Mouse (Mus musculus) ES-Bruce4 (cell line): ENCODE data around the gene Tpp1. TPM values are rescaled to one million over a fixed set of nuclear protein-coding genes. Genes with fewer than 3 reads are reported as not detected.
"Not testable (repeated sequence)": the region's sequence is repeated elsewhere in the genome, so short reads cannot be mapped to it uniquely, and the experiment has no call there.

Experiments used
- H3K27ac ChIP-seq: 2 replicates; pipeline ENCODE4 v1.5.1; 2012; ENCODE audit warnings: low read length, inconsistent platforms; ENCODE audit not compliant: insufficient read depth
- H3K27me3 ChIP-seq: 2 replicates; pipeline ENCODE4 v1.6.1; 2012; ENCODE audit warnings: mild to moderate bottlenecking, low read length, inconsistent platforms; ENCODE audit not compliant: control insufficient read depth, poor library complexity, insufficient read depth, severe bottlenecking
- H3K36me3 ChIP-seq: 2 replicates; pipeline ENCODE4 v1.6.1; 2012; ENCODE audit warnings: inconsistent platforms, mild to moderate bottlenecking, low read length, moderate library complexity; ENCODE audit not compliant: control insufficient read depth, poor library complexity, insufficient read depth, severe bottlenecking
- H3K4me1 ChIP-seq: one replicate; pipeline ENCODE4 v1.8.1; 2011; ENCODE audit warnings: low read length; ENCODE audit not compliant: control insufficient read depth, insufficient read depth
- H3K4me3 ChIP-seq: 2 replicates; pipeline ENCODE4 v1.5.1; 2011; ENCODE audit warnings: low read depth, mild to moderate bottlenecking, low read length
- H3K9ac ChIP-seq: 2 replicates; pipeline ENCODE4 v1.6.1; 2012; ENCODE audit warnings: low read depth, mild to moderate bottlenecking, inconsistent platforms; ENCODE audit not compliant: poor library complexity, severe bottlenecking
- H3K9me3 ChIP-seq: replicated peaks from 2 replicates; pipeline ENCODE4 v1.6.1; 2012; ENCODE audit warnings: mild to moderate bottlenecking, low read length, inconsistent platforms; ENCODE audit not compliant: control insufficient read depth, poor library complexity, insufficient read depth, severe bottlenecking
- CTCF ChIP-seq: IDR thresholded peaks from one replicate; pipeline ENCODE4 v1.8.1; 2011; ENCODE audit warnings: low read depth, low read length
- EP300 ChIP-seq: IDR thresholded peaks from 2 replicates; pipeline ENCODE4 v1.6.1; 2011; ENCODE audit warnings: low read depth, low read length; ENCODE audit not compliant: insufficient read depth
- POLR2A ChIP-seq: IDR thresholded peaks from one replicate; pipeline ENCODE4 v1.8.1; 2011; ENCODE audit warnings: low read length; ENCODE audit not compliant: insufficient read depth
- polyA plus RNA-seq: library from polyadenylated mRNA; stranded (reverse); fragments of >200 nt; gene quantifications from 2 replicates; pipeline ENCODE4 v1.2.4, GENCODE M21; 2011; ENCODE audit warnings: low read depth; ENCODE audit not compliant: missing spikeins, insufficient read depth, insufficient read length

Tpp1 gene
- polyA plus RNA-seq, 1 experiment = 68.2 TPM

- Histone ChIP-seq H3K36me3 (peaks cover 2% of the 10 kb centered on the region; the same call in 1 of the 2 replicates), H3K4me1 (no peaks in the 10 kb centered on the region), H3K27me3 (no peaks in the 10 kb centered on the region), H3K27ac (no peak overlapping the region), H3K9ac (no peak overlapping the region), H3K4me3 (no peak overlapping the region), H3K9me3 (no peaks in the 10 kb centered on the region)
- TF ChIP-seq POLR2A (no peak), CTCF (no peak), EP300 (no peak)
Observed at GRCm38 (mm10) chr7:105753281-105753680, 1.2 kb upstream of the Tpp1 start.

- Histone ChIP-seq H3K9me3 (no peaks in the 10 kb centered on the region), H3K9ac (no peak overlapping the region), H3K36me3 (peaks cover 2% of the 10 kb centered on the region; the same call in 1 of the 2 replicates), H3K27ac (no peak overlapping the region), H3K4me1 (no peaks in the 10 kb centered on the region), H3K4me3 (no peak overlapping the region), H3K27me3 (no peaks in the 10 kb centered on the region)
- TF ChIP-seq POLR2A (no peak), EP300 (no peak), CTCF (no peak)
Observed at GRCm38 (mm10) chr7:105752716-105753115, 681 bp upstream of the Tpp1 start.

GRCm38 (mm10) chr7:105747776-105748175 lies 4.3 kb downstream of the Tpp1 start:
- H3K4me1 ChIP-seq = no peaks in the 10 kb centered on the region
- no peaks in the 10 kb centered on the region for H3K27me3 ChIP-seq
- H3K27ac ChIP-seq = no peak overlapping the region
- peaks cover 6% of the 10 kb centered on the region for H3K36me3 ChIP-seq
- no peak overlapping the region for H3K4me3 ChIP-seq
- TF ChIP-seq EP300 = no peak
- no peak for TF ChIP-seq CTCF
- no peak for TF ChIP-seq POLR2A
- H3K9me3 ChIP-seq = no peaks in the 10 kb centered on the region
- no peak overlapping the region for H3K9ac ChIP-seq

GRCm38 (mm10) chr7:105743926-105744590 lies 8.0 kb downstream of the Tpp1 start, which contains the start of gene Taf10:
Gene Taf10 (minus strand): TSS chr7:105744361.
- Histone ChIP-seq H3K27ac (no peak within 1 kb of the TSS), H3K4me1 (no peaks in the 10 kb centered on the region), H3K9me3 (no peaks in the 10 kb centered on the region), H3K36me3 (peaks cover 19% of the 10 kb centered on the region), H3K4me3 (peak within 1 kb of the TSS; percentile 95), H3K27me3 (no peaks in the 10 kb centered on the region), H3K9ac (peak within 1 kb of the TSS; percentile 80)
- TF ChIP-seq POLR2A (no peak), CTCF (no peak), EP300 (no peak)

GRCm38 (mm10) chr7:105743246-105743925 lies 8.6 kb downstream of the Tpp1 start:
- H3K4me1 ChIP-seq, H3K27me3 ChIP-seq, H3K27ac ChIP-seq, H3K9me3 ChIP-seq: not testable (repeated sequence)
- peak overlapping the region; percentile 80 for H3K9ac ChIP-seq
- H3K4me3 ChIP-seq = peak overlapping the region; percentile 95
- H3K36me3 ChIP-seq = peaks cover 19% of the 10 kb centered on the region

GRCm38 (mm10) chr7:105742539-105743215 lies 9.4 kb downstream of the Tpp1 start:
- H3K27ac ChIP-seq, H3K4me1 ChIP-seq, H3K9me3 ChIP-seq, H3K4me3 ChIP-seq, H3K9ac ChIP-seq, H3K27me3 ChIP-seq: not testable (repeated sequence)
- peaks cover 19% of the 10 kb centered on the region for H3K36me3 ChIP-seq
